Mouse (Mus musculus): ENCODE results near the gene Gbp2b.
"Not testable (repeated sequence)": the region's sequence is repeated elsewhere in the genome, so short reads cannot be mapped to it uniquely, and the experiment has no call there.

Gene Gbp2b

GRCm38 (mm10) chr3:142620111-142620955 lies 25.7 kb downstream of the Gbp2b start, which contains the start of gene Gbp2:
Gene Gbp2, plus strand, starts transcription at chr3:142620602.
- DNase-seq (ENCODE audit: low spot score), result no peak

GRCm38 (mm10) chr3:142620956-142621562 lies 26.4 kb downstream of the Gbp2b start:
- DNase-seq (ENCODE audit: low spot score), result no peak

- no peak for DNase-seq (ENCODE audit: low spot score)
Observed at GRCm38 (mm10) chr3:142630385-142630784, 35.7 kb downstream of the Gbp2b start.

GRCm38 (mm10) chr3:142640201-142640600 lies 45.6 kb downstream of the Gbp2b start:
- DNase-seq (ENCODE audit: low spot score), result no peak

- not testable (repeated sequence) for DNase-seq (ENCODE audit: low spot score)
Observed at GRCm38 (mm10) chr3:142645949-142646348, 51.3 kb downstream of the Gbp2b start.

DNA sequence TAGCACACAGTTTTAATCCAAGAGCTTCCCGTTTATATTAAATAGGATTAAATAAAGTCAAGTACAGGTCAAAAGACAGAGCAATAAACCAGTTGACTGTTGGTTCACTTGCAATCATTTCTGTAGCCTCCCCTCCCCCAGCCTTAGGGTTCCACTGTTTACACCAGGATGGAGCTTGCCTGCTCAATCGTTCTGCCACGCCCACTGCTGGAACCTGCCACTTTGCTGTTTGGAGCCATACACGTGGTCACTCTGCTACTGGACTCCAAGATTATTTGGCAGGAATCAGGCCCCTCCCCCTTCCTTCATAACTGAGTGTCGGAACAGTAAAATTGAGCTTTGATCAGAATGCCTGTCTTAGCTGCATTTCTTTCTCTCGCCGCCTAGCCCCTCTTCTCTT lies 53.2 kb downstream of the Gbp2b start:
- not testable (repeated sequence) for DNase-seq (ENCODE audit: low spot score)

DNA sequence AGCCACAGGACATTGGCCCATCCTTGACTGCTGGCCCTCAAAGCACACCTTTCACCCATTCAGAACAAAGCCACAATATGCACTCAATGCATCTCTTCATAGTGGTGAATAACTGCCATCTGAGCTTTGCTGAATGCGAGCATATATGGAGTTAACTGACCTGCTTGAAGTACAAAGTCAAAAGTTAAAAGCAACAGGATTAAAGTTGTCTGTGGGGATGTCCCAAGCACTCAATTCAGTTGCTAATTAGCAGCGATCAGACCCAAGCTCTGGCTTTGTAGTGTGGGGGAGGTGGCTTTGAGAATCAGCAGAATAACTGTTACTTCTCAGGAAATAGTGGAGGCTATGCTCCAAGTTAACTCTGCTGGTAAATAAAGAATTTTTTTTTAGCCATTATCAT lies 55.6 kb downstream of the Gbp2b start:
- DNase-seq (ENCODE audit: low spot score), result no peak

GRCm38 (mm10) chr3:142664723-142665122 lies 70.1 kb downstream of the Gbp2b start:
- no peak for DNase-seq (ENCODE audit: low spot score)

Data from ovary, adult 18-20 months (tissue).